Mouse (Mus musculus) right cerebral cortex, postnatal 10 days (tissue): Measurements from ENCODE around the gene Chd9.
A peak's percentile ranks its signal among the peaks of the same experiment; 100 is the strongest.

Experiments
- DNase-seq, 2 experiments: peaks; one replicate each; pipeline ENCODE4 v3.0.0; 2021; ENCODE audit warnings: low spot score in 2 of 2

Gene Chd9

DNA sequence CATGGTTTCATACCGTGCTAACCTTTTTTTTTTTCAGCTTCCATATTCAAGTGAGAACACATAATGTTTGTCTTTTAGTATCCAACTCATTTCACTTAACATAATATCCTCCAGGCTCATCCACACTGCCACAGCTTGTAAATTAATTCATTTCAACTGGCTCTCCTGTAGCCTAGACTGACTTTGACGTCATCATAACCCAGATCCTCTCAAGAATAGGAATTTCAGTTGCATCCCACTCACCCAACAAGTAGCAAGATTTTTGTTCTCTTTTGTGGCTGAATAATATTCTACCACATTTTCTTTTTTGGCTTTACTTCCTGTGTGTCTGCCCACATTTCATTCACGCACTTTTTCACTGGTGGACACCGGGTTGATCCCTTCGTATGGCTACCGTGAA is 9.3 kb downstream of the Chd9 start:
- no peak for DNase-seq

DNA sequence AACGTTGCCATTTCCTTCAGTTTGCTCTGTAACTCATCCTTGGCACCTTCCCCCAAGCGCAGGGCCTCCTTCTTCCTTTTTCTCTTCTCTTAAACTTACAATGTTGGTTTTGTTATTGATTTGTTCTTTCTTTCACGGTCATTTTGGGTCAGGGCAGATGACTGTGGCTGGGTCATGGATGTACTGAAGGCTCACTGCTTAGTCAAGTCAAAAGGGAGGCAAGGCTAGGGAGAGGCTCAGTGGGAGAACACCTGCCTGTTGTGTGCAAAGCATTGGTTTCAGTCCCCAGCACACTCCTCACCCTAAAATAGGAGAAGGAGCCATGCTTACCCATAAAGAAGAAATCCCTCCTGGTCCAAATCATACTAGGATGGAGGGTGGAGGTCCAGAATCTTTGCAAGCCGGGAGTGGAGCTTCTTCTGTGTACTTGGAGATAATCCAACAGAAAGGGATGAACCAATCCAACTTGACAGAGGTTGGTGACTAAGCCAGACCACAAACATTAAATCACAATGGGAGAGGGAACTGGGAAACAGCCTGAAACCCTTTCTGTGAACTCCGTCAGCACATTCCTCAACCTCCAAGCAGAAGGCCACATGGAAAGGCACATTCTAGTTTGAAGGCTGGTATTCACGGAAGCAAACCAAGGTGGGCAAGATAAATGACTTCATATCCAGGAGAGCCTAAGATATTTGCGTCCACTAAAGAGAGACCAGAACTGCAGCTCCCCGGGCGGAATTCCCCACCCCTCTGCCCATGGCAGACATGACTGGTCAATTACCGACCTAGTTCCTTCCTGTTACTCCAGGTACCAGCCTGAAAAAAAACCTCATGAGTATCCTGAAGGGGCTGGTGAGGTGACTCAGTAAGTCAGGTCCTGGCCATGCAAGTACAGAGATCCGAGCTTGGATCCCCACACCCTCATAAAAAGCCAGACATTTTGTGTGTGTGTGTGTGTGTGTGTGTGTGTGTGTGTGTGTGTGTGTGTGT is 11.9 kb downstream of the Chd9 start:
- DNase-seq: no peak

DNA sequence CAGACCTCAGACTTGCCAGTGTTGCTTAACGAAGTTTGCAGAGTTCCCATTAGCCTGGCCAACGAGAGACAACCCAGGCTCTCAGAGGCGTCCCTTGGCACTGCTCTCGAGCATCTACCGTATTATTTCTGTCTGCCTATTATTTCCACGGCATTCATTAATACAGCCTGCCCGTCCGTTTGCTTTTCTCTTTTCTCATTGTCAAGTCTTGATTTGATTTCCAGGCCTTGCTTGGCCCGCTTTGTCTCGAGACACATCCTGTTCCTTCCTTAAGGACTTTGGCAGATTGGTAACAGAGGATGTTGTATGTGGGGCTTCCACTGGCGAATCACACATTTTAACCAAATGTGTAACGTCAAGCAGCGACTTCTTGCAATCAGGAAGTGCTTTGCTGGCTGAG is 13.2 kb downstream of the Chd9 start:
- DNase-seq: no peak

DNA sequence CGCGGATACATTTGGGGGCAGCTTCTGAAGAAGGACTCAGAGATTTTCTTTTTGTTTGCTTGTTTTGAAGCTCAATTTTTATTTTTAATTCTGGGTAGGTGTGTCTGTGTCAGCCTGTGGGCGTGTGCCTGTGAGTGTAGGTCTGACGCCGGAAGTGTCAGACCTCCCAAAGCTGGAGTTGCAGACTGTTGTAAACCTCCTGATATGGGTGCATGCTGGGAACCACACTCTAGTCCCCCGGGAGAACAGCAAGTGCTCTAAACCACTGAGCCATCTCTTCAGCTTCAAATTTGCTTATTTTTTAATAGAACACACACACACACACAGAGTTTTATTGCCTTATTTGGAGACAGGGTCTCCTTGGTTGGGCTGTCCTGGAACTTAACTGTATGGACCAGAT is 15.0 kb downstream of the Chd9 start:
- DNase-seq: no peak

DNA sequence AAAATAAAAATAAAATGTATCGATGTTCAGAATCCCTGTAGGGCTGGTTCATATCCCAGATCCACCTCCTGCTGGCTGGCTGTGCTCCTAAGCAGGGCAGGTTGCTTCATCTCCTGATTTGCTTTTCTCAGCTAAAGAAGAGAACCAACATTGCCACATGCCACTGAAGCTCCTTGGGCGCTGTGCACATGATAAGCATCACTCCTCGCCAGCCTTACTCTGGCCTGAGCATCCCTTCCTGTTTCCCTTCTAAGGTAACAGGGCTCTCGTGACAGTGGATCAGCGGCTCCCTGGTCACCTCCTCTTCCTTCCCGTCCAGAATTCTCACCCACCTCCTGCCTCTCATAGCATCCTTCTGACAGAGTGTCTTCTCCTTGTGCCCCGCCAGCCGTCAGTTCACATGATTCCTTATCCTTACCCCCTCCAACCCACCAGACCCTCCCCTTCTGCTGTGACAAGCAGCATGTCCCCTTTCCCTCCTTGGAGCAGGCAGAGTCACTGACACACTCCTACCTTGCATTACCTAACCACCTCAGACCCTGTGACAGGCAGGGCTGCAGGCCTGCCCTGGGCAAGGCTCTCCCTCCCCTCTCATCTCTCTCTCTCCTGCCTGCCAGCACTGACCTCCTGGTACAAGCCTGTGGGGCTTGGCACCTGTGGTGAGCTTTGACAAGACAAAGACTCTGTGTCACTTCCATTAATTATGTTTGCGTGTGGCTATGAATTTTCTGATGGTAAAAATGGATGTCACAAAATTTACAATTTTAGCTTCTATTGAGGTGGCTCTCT is 16.2 kb downstream of the Chd9 start:
- DNase-seq: no peak

DNA sequence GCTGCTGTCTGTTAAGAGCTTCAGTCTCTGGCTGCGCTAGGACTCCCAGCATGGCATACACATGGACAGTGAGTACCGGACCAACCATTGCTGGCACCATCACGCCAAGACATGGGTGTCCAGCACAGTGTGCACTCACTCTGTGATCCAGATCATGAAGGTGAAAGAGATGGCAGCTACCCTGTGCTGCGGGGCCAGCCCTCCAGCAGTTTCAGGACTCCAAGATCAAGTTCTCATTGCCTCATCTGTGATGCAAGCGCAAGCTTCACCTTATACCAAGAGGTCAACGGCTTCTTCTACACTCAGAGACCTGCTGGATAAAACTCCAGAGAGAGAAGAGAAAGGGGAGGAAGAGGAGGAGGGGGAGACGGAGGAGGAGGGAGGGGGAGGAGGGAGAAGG is 19.8 kb downstream of the Chd9 start:
- no peak for DNase-seq

DNA sequence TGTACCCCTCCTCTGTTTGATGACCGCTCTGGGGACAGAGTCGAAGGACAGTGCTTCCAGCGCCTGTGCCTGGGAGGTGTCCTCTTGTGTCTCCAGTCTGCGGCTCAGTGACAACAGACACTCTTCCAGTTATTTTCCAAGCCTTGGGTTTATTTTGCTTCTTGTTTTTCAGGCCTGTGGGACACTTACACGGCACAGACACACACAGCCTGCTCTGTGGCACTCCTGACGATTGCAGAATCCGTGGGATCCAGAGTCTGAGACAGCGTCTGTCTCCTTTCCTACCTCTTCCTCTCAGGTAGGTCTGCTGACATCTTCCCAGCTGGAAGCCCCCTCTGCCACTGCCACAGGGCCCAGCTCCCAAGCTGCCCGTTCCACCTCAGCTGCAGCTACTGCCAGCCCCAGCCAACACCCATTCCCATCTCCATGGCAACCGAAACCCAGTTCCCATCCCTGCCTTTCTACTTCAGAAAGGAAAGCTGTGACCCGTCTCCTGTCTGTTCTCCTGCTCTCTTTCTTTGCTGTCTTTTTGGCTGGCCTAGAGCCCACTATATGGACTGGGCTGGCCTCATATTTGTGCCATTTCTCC is 21.4 kb downstream of the Chd9 start:
- DNase-seq: peak; percentile 78 to 84

DNA sequence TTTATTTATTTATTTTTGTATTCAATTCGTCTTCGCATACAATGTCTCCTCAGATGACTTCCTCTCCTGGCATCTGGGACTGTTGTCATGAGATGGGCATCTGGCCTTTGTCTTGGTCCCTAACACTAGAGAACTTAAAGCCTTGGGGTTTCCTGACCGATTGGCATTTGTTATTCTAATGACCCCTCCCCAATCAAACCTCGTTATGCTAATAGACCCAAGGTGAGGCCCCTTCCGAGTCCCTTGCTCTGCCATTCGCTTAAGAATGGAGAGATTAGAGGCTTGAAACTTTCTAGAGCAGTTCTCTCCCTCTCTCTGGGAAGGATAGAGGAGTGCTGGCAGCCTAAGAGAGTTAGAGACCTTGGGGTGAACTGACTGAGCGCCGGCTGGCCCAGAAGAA is 23.4 kb downstream of the Chd9 start:
- no peak for DNase-seq

DNA sequence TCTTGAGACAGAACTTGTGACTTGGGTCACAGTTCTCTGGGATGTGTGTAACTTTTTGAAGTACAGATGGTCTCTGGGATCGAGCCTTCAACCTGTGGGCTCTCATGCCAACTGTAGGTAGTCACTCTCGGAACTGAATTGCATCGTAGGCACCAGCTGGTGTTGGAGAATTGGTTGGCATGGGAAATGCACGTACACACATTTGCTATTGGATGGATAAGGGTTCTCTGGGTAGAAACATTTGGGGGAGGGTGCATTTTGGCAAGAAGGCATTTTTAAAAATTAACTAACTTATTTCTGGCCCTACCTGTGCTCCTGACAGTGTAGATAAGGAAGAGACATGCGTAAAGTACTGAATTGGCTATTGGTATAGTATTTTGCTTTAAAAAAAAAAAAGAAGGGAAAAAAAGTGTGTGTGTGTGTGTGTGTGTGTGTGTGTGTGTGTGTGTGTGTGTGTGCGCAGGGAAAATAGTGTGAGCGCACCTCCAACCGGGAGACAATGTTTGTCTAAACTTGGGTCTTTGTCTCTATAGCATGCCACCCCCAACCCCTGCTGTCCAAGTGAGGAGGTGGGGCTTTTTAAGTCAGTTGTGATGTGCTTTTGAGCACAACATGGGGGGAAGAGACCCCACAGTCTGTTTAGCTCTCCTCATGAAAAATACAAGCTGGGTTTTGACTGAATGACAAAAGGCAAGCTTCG is 26.0 kb downstream of the Chd9 start:
- DNase-seq: no peak

DNA sequence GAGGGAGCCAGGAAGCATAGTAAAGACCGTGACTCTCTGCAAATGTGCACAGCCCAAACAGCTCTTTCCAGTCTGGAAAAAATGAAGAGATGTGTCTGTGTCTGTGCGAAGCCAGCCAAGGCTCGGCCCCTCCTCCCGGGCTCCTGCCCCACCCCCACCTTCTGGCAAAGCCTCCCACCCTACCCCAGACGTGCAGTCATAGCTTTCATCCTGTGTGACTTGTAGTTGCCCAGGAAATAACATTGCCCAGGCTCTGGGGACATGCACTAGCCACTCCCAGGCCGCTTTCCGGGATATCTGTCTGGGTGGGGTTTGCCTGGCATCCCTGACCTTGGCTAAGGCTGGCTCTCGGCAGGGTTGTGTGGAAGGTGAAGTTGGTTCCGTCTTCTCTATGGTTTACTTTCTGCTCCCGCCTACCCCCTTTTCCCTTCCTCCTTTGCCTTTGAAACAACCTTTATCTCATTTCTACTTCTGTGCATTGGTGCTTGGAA is 26.6 kb downstream of the Chd9 start:
- no peak for DNase-seq

DNA sequence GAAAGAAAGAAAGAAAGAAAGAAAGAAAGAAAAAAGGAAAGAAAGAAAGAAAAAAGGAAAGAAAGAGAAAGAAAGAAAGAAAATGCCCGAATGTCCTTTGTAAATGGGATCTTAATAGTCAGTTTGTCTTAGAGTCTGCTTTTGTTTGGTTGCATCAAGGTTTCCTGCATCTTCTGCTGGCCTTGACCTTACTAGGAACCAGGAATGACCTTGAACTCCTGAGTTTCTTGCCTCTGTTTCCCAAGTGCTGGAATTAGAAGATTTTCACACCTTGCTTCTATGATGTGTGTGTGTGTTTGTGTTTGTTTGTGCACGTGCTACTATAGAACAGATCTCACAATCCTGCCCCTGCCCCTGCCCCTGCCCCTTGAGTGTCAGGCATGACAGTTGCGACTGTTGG is 28.0 kb downstream of the Chd9 start:
- no peak for DNase-seq

DNA sequence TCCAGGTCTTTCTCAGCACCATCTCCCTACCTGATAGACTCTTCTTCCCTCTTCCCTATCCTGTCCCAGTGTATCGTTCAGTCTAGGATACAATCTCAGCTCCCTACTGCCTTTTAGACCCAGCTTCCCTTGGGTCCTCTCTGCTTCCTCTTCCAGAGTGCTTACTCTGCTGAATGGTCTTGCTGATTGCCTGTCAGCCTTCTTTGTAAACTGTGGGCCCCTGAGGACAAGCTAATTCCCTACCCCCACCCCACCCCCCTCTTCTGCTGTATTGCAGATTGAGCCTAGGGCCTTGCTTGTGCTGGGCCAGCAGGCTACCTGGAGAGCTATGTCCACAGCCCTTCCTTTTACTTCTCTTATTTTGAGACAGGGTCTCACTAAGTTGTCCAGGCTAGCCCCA is 28.8 kb downstream of the Chd9 start:
- DNase-seq: no peak

DNA sequence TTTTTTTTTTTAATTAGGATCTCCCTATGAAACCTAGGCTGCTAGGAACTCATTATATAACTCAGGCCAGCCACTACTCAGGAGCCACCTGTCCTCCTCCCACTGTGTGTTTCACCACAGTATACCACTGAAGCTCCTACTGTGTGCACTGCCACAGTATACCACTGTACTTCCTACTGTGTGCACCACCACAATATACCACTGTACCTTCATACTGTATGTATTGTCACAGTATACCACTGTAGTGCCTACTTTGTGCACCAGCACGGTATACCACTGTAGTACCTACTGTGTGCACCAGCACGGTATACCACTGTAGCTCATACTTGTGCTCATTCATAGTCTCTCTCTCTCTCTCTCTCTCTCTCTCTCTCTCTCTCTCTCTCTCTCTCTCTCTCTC is 29.9 kb downstream of the Chd9 start:
- DNase-seq: no peak

DNA sequence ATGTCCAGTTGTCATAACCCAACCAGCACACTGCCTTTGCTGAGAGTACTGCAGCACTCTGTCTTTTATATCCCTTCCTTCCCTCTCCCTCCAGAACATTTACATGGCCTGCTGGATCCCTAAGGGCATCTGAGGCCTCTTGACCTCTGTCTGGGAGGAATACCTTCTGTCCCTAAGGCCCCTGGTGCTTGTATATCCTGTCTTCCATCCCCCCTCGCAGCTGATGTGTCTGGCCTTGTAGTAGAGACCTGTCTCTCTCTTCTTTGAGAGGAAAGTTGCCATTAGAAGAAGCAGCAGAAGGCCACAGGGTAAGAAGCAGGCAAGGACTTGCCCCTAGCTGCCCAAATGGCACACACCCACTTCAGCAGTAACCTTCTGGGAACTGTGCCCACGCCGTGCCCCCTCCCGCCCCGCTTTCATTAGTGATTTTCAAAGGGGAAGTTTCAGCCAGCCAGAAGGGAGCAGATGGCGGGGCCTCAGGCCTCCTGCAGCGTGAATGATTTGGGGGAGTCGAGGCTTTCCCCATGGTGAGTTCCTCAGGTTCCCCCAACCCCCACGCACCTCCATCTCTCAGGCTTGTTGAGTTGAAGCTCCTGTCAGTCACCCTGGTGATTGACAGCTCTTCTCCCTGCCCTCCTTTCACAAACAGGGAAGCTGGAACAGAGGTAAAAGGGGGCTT is 33.3 kb downstream of the Chd9 start:
- DNase-seq: peak; percentile 83 to 84

DNA sequence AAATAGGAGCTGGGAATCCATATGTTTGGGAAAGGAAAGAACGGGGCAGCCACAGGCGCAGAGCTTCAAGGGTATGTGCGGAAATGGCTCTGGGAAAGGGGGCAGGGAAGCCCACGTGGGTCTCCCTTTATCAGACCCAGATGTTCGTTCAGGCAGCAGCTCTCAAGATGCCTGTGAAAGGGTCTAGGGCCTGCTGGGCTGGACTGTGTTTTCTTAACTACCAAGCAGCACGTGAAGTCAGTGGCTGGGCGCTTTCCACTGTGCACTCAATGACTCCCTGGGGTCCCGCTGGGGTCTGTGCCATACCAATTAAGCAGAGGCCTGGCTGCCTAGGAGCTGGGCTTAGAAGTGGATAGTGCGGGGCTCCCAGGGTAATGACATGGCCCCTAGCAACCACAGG is 33.9 kb downstream of the Chd9 start:
- peak; percentile 73 to 76 for DNase-seq

DNA sequence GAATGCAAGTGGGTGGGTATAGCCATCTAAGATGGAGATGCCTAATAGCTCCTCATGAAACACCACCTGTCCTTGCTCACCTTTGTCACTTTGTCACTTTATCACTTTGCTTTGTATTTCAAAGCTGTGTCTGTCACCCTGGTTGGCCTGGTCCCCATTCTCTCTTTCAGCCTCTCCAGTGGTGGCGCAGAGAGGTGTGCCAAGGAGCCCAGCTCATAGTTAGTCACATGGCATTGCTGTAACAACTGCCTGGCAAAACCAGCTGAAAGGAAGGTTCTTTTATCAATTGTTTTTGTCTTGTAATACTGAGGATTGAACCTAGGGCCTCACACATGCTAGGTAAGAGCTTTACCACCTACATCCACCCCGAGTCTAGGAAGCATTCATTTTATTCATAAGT is 38.9 kb downstream of the Chd9 start:
- no peak for DNase-seq

DNA sequence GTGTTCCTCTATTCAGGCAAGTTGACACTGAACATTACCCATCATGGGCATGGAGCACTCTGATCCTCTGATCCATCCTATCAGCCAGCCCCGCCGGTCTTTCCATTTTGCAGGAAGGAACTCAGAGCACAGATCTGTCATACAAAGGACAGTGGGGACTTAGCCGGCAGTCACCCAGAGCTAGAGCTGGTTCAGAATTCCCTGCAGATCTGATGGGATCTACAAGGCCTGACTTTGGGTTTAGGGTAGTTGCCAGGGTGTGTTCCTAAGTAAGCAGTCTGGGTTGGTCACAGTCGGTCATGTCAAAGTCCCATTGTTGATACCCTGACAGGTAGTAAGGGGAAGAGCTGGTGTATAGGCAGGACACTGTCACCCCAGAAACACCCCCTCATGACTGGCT is 39.8 kb downstream of the Chd9 start:
- no peak for DNase-seq

DNA sequence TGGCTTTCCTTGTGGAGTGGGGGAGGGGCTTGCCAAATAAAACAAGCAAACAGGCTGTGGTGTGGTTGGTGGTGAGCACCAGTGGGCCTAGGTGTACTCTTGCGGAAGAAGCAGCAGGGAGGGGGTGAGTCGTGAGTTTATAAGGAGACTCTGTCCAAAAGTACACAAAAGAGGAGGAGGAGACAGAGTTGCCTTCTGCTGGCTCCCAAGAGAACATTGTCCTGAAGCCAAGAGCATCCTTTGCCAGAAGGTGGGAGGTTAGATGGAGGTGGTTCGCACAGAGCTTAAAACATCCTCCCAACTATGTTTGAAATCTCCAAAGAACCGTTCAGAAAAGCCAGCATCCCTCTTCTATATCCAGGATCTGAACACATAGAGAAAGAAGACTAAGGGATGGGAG is 40.2 kb downstream of the Chd9 start:
- no peak for DNase-seq

DNA sequence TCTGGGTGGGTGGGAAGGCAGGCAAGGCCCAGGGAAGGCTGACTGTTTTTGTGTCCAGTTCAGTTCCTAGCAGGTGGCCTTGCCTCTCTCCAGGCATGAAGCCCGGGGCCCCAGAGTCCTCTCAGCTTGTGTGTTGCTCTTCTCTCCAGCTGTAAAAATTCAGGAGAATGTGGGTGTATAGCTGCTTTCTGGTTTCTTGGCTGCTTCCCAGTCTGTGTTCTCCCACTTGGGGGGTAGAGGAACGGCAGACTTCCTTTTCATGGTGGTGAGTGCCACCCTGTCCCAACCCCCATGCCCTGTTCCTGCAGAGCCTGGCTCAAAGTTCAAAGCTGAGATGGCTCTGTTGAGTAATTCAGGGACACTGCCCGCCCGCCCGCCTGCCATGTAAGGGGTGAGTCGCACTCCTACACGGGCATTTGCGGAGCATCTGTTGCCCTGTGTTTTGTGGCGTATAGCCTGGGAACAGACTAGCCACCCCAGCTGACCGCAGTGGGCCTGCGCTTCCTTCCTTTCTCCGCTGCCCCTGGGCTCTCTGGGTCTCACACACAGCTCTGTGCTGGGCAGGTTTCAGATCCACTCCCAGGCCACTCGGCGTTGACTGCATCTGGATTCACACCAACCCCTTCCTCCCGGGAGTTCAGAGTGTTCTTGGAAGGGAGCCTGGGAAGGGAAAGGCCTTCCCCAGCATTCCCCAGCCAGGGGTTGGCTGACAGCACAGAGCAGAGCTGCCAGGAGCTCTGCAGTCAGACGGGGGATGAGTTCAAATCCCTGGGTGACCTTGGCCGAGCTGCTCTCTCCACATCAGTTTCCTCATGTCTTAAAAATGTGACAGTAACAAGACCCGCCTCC is 41.1 kb downstream of the Chd9 start:
- DNase-seq: peak; percentile 84 to 89
